Mouse (Mus musculus): ENCODE data around the gene Esrrg. TPM values are rescaled to one million over a fixed set of nuclear protein-coding genes. Genes with fewer than 3 reads are reported as not detected.

Esrrg gene
- total RNA-seq, 2 experiments from 2014 or later, result not detected

- ATAC-seq (replicated peaks; ENCODE audit: low FRiP score, poor library complexity, severe bottlenecking), result no peak
These were observed 36.7 kb downstream of the Esrrg start for GRCm38 (mm10) chr1:187645258-187645657.

GRCm38 (mm10) chr1:187648551-187648950 is 40.0 kb downstream of the Esrrg start:
- no peak for ATAC-seq (replicated peaks; ENCODE audit: low FRiP score, poor library complexity, severe bottlenecking)

- ATAC-seq (replicated peaks; ENCODE audit: low FRiP score, poor library complexity, severe bottlenecking), result no peak
These were observed 41.3 kb downstream of the Esrrg start for GRCm38 (mm10) chr1:187649871-187650270.

- no peak for ATAC-seq (replicated peaks; ENCODE audit: low FRiP score, poor library complexity, severe bottlenecking)
These were observed 42.4 kb downstream of the Esrrg start for GRCm38 (mm10) chr1:187650786-187651687.

- ATAC-seq (replicated peaks; ENCODE audit: low FRiP score, poor library complexity, severe bottlenecking), result no peak
These were observed 43.2 kb downstream of the Esrrg start for GRCm38 (mm10) chr1:187651688-187652241.

DNA sequence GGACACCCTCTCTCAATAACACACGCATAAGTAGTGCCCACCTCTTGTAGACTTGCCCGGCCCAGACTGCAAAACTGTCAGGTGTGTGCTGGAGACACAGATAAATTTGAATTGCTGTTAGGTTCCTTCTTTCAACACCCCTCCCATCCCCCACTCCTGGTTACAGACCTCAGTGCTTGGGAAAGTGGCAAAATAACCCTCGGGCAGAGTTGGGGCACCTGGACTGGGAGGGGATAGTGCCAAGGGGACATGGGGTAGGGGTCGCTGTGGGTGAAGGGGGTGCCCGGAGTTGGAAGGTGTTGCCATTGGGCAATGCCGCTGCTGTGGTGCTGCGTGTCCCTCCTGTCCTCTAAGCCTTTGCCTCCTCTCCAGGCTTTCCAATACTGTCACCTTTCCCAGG is 43.9 kb downstream of the Esrrg start:
- ATAC-seq (replicated peaks; ENCODE audit: low FRiP score, poor library complexity, severe bottlenecking), result no peak

DNA sequence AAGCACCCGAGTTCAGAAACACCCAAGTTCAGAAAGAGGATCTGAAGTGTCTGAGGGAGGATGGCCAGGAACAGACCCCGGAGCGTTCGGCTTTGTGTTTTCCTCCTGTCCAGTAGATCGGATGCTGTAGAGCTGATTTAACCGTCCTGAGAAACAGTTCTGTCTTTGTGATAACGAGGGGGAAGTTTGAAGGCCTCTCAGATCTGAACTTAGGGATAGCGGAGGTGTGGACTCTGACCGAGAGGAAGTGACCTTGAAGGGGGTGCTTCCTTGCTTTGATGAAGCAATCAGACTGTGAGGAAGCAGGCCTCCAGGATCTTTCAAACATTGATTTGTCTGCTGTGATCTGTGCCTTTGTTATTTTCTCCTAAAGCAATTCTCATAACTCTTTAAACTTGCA is 44.8 kb downstream of the Esrrg start:
- no peak for ATAC-seq (replicated peaks; ENCODE audit: low FRiP score, poor library complexity, severe bottlenecking)

DNA sequence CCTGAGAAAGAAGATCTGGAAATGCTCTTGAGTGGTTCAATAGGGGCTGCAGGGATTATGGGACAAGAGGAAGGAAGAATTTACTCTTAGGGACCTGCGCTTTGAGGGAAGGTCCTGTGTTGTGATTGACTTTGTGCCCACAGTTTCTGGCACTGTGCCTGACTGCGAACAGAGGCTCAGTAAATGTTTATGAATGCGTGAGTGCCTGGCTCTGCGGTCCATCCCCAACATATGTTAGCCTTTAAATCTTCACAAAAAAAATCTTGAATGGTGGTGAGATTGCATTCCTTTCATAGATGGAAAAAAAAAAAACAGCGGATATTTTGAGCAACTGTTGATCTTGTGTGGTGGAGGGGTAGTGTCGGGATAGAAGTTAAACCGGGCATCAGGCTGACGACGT is 52.4 kb downstream of the Esrrg start:
- ATAC-seq (replicated peaks; ENCODE audit: low FRiP score, poor library complexity, severe bottlenecking), result no peak

- ATAC-seq (replicated peaks; ENCODE audit: low FRiP score, poor library complexity, severe bottlenecking), result no peak
These were observed 53.6 kb downstream of the Esrrg start for GRCm38 (mm10) chr1:187662083-187662609.

DNA sequence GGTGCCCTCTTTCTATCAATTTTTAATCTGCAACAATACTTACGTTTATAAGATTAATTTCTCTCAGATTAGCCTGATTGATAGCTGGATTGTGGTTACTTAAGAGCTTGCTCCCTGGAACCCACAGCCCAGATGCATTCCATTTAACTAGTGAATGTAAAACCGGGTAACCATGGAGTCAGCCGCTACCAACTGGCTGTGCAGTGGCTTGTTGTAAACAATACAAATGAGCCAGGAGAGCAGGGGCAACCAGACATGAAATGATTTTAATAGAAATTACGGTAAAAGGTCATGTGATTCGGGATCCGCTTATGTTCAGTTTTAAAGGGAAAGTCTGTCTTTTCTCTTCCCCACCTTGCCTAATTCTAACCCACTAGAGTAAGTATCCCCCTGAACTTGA is 54.8 kb downstream of the Esrrg start:
- no peak for ATAC-seq (replicated peaks; ENCODE audit: low FRiP score, poor library complexity, severe bottlenecking)

DNA sequence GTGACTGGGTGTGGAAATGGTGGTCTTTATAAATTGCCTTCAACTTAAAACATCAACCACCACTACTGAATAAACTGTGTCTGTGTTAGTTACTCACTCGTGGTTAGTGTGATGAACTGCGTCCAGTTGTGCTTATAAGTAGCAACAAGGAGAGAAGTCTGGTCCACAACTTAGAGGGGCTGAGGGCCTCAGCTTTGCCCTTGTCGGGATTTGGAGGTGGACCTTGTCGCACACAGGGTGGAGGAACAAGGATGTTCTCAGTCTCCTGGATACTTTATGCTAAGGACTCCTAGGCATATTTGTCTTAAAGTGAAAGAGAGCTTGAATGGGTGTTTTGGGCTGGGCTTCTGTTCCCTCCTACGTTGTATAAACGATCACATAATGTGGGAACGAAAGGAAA is 55.7 kb downstream of the Esrrg start:
- no peak for ATAC-seq (replicated peaks; ENCODE audit: low FRiP score, poor library complexity, severe bottlenecking)

DNA sequence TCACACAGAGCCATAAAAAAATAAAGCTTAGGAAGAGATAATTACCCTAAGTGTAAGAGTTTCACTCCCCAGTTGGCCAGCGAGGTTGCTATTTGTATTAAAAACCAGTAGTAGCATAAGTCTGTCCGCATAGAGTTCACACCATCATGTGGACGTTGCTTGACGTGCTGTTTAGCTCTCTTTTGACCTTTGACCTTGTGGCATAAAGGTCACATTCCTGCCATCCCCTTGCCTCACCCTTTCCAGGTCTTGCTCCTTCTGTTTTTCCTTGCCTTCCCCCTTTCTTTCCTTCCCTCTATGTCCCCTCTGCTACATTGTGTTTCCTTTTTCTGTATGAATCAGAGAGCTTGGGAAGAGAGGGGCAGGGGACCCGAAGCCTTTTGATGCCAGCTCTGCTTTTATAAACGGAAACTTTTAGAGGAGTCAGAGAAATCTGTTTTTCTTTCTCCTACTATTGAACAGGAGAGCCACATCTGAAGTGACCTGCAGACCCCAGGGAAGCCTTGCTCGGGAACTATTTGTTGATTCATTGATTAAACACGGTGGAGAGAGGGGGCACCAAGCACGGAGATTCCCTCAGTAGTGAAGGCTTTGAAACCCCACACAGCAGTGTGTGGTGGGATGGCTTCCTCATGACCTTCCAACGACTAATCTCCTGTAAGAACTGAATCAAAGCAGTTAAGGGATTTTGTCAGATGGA is 57.5 kb downstream of the Esrrg start:
- ATAC-seq (replicated peaks; ENCODE audit: low FRiP score, poor library complexity, severe bottlenecking), result no peak

GRCm38 (mm10) chr1:187669746-187670145 is 61.2 kb downstream of the Esrrg start:
- no peak for ATAC-seq (replicated peaks; ENCODE audit: low FRiP score, poor library complexity, severe bottlenecking)

- ATAC-seq (replicated peaks; ENCODE audit: low FRiP score, poor library complexity, severe bottlenecking), result no peak
These were observed 63.9 kb downstream of the Esrrg start for GRCm38 (mm10) chr1:187672446-187672845.

GRCm38 (mm10) chr1:187674771-187675186 is 66.2 kb downstream of the Esrrg start:
- ATAC-seq (replicated peaks; ENCODE audit: low FRiP score, poor library complexity, severe bottlenecking), result no peak

- no peak for ATAC-seq (replicated peaks; ENCODE audit: low FRiP score, poor library complexity, severe bottlenecking)
These were observed 68.0 kb downstream of the Esrrg start for GRCm38 (mm10) chr1:187676626-187677025.

GRCm38 (mm10) chr1:187679246-187679645 is 70.7 kb downstream of the Esrrg start:
- ATAC-seq (replicated peaks; ENCODE audit: low FRiP score, poor library complexity, severe bottlenecking), result no peak

DNA sequence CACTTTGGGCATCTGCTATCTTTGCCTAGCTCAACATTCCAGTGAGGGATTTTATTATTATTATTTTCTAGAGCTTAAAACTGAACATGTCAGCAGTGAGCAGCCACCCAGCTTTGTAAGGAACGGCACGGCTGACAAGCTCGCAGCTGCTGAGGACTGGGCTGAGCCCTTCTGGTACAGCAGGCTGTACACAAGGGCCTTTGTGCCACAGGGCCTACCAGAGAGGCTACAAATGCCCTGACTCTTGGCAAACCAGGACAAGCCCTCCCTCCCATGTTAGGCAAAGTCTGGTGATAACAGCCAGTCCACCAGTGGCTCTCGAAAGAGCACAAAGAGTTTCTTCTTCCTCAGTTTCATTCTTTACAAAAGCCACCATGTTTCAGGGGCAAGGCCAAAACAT is 75.9 kb downstream of the Esrrg start:
- ATAC-seq (replicated peaks; ENCODE audit: low FRiP score, poor library complexity, severe bottlenecking), result no peak

DNA sequence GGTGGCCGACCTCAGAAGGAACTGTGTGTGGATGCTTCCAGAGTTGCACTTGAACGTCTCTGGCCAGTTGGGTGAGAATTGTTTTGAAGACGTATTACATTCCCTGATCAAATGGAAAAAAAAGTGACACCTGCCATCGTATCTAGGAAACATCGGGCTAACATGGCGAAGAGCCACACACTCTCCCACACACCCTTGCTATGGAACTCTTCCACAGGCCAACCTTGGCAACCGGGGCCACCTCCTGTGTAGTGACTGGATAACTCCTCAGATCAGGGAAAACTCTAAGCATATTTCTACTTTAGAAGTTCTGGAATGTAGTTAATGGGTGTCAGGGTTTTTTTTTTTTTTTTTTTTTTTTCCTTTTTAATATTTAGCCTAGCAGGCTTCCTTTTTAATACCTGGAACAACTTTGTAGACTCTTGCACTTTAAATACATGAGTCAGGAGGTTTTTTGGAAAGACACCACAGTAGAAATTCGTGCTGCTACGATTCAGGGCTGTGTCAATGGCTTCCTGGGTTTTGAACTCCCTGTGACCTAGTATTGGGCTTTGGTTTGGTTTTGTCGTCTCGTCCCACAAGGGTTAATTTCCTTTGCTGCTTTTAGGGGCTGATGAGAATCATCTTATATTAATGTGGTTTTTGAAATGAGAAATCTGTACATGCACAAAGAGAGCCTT is 83.4 kb downstream of the Esrrg start:
- ATAC-seq (replicated peaks; ENCODE audit: low FRiP score, poor library complexity, severe bottlenecking), result no peak

DNA sequence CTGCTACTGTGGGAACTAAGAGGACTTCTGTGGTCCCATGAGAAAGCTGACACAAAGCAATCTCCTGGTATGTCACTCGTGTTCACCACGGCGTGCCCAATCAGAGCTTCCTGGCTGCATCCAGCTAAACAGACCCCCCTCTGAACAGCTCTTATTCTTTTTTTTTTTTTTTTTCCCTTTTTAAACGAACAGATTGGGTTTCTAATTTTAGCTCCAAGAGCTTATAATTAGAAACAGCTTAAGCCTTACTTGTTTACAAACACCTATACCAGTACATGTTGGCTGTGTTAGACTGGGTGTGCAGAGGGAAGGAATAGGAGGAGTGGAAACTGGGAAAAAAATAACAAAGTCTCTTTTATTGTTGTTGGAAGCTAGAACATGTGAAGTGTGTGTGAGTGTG is 86.3 kb downstream of the Esrrg start:
- no peak for ATAC-seq (replicated peaks; ENCODE audit: low FRiP score, poor library complexity, severe bottlenecking)

All from erythroid progenitor cell, adult 5-6 weeks (primary cell).